Mouse (Mus musculus): ENCODE measurements around the gene Pigg.

GRCm38 (mm10) chr5:108389744-108390143 lies 77.3 kb downstream of the Pigg start:
- TF ChIP-seq CTCF (conservative IDR thresholded peaks at IDR 0.05; ENCODE audit: insufficient read depth, insufficient read length, low read depth, low read length) (no peak), POLR2A (IDR thresholded peaks at IDR 0.05; ENCODE audit: low read depth, low read length) (no peak)

All from kidney, adult 2 months (tissue).